Mouse (Mus musculus) liver, postnatal 0 days (tissue): Measurements from ENCODE around the gene Cpm. TPM values are rescaled to one million over a fixed set of nuclear protein-coding genes. Genes with fewer than 3 reads are reported as not detected.

Experiments used
- ATAC-seq: fragments of 200-750 bp; cut with Nextera tagmentation; 2 replicates; pipeline ENCODE4 v1.8.0; 2017; ENCODE audit warnings: mild to moderate bottlenecking, moderate library complexity
- DNase-seq: peaks from one replicate; pipeline ENCODE4 v3.0.0-alpha.2; 2016
- H3K27ac ChIP-seq: fragments of 300-500 bp; sonication (generic); 2 replicates; pipeline ENCODE4 v1.5.1; 2014; ENCODE audit warnings: antibody characterized with exemption, moderate library complexity, mild to moderate bottlenecking, low read depth
- H3K27me3 ChIP-seq: fragments of 300-500 bp; sonication (generic); 2 replicates; pipeline ENCODE4 v1.6.1; 2014; ENCODE audit warnings: low read length, control low read depth, mixed read lengths; ENCODE audit not compliant: insufficient read depth
- H3K36me3 ChIP-seq: fragments of 300-500 bp; sonication (generic); replicated peaks from 2 replicates; pipeline ENCODE4 v1.6.1; 2014; ENCODE audit warnings: mild to moderate bottlenecking, control low read depth, low read length, moderate library complexity, mixed read lengths; ENCODE audit not compliant: insufficient read depth
- H3K4me1 ChIP-seq: fragments of 300-500 bp; sonication (generic); 2 replicates; pipeline ENCODE4 v1.6.1; 2014; ENCODE audit warnings: antibody characterized with exemption, mild to moderate bottlenecking, control low read depth; ENCODE audit not compliant: insufficient read depth
- H3K4me2 ChIP-seq: fragments of 300-500 bp; sonication (generic); 2 replicates; pipeline ENCODE4 v1.6.1; 2014; ENCODE audit warnings: low read depth, mild to moderate bottlenecking, low read length, moderate library complexity, mixed read lengths
- H3K4me3 ChIP-seq: fragments of 300-500 bp; sonication (generic); 2 replicates; pipeline ENCODE4 v1.5.1; 2014; ENCODE audit warnings: low read depth, low read length
- H3K9ac ChIP-seq: fragments of 300-500 bp; sonication (generic); replicated peaks from 2 replicates; pipeline ENCODE4 v1.6.1; 2014; ENCODE audit warnings: mild to moderate bottlenecking, moderate library complexity
- H3K9me3 ChIP-seq: fragments of 300-500 bp; sonication (generic); 2 replicates; pipeline ENCODE4 v1.6.1; 2016; ENCODE audit warnings: mild to moderate bottlenecking, control low read depth, low read length, mixed read lengths
- CTCF ChIP-seq: sonication (generic); IDR thresholded peaks from 2 replicates; pipeline ENCODE4 v1.5.1; 2016; ENCODE audit warnings: antibody characterized with exemption, low read depth
- EP300 ChIP-seq: IDR thresholded peaks from 2 replicates; pipeline ENCODE4 v1.6.1; 2016; ENCODE audit warnings: antibody characterized with exemption, low read depth, mild to moderate bottlenecking
- WGBS: fragments of 180-500 bp; shearing (Covaris S2); extraction: QIAGEN DNeasy Blood & Tissue Kit; methylation state at CpG from one replicate; pipeline ENCODE4 v1.1.7; 2014; ENCODE audit not compliant: insufficient replicate concordance; 5-methylcytosine and 5-hydroxymethylcytosine counted together
- polyA plus RNA-seq: library from polyadenylated mRNA; unstranded; fragments of >200 nt; fragmentation: Nextera tagmentation; extraction: Ambion mirVana; gene quantifications from 2 replicates; pipeline ENCODE4 v1.2.1, GENCODE M21; 2015

Gene Cpm
- polyA plus RNA-seq, 1 experiment from 2014 or later: 7.0 TPM

- H3K36me3 ChIP-seq: no peaks in the 10 kb centered on the region
- ATAC-seq (peak; percentile 75), DNase-seq (peak; percentile 43)
- no peak overlapping the region for H3K4me3 ChIP-seq
- no peaks in the 10 kb centered on the region for H3K9me3 ChIP-seq
- peaks cover 18% of the 10 kb centered on the region for H3K4me1 ChIP-seq
- H3K4me2 ChIP-seq: no peak overlapping the region
- no peak overlapping the region for H3K9ac ChIP-seq
- no peaks in the 10 kb centered on the region for H3K27me3 ChIP-seq
- H3K27ac ChIP-seq: peak overlapping the region; percentile 51; the same call in 1 of the 2 replicates
- 60% methylated on average over 11 of the region's 11 CpGs for whole genome bisulfite sequencing
- TF ChIP-seq EP300 (peak; percentile 56; the same call in 1 of the 2 replicates), CTCF (no peak)
Measured at GRCm38 (mm10) chr10:117729139-117729814, 100.0 kb downstream of the Cpm start.

- TF ChIP-seq EP300: no peak
- TF ChIP-seq CTCF: no peak
- no peak overlapping the region for H3K4me3 ChIP-seq
- 87% methylated on average over 7 of the region's 7 CpGs for WGBS
- H3K27me3 ChIP-seq: no peaks in the 10 kb centered on the region
- no peaks in the 10 kb centered on the region for H3K36me3 ChIP-seq
- H3K9ac ChIP-seq: no peak overlapping the region
- peaks cover 18% of the 10 kb centered on the region for H3K4me1 ChIP-seq
- DNase-seq: no peak
- no peak overlapping the region for H3K27ac ChIP-seq
- ATAC-seq: no peak
- no peaks in the 10 kb centered on the region for H3K9me3 ChIP-seq
- H3K4me2 ChIP-seq: no peak overlapping the region
Measured at GRCm38 (mm10) chr10:117730140-117730539, 100.8 kb downstream of the Cpm start.

- H3K4me1 ChIP-seq: peaks cover 18% of the 10 kb centered on the region
- H3K36me3 ChIP-seq: no peaks in the 10 kb centered on the region
- H3K4me2 ChIP-seq: no peak overlapping the region
- no peak overlapping the region for H3K4me3 ChIP-seq
- no peak overlapping the region for H3K9ac ChIP-seq
- H3K27ac ChIP-seq: no peak overlapping the region
- WGBS: 89% methylated on average over 12 of the region's 12 CpGs
- TF ChIP-seq EP300 (no peak), CTCF (no peak)
- no peak for DNase-seq
- H3K27me3 ChIP-seq: no peaks in the 10 kb centered on the region
- no peaks in the 10 kb centered on the region for H3K9me3 ChIP-seq
- ATAC-seq: no peak
Measured at GRCm38 (mm10) chr10:117730637-117731203, 101.4 kb downstream of the Cpm start.

GRCm38 (mm10) chr10:117731244-117732101, 102.2 kb downstream of the Cpm start:
- peak overlapping the region; percentile 31 for H3K4me2 ChIP-seq
- no peaks in the 10 kb centered on the region for H3K36me3 ChIP-seq
- H3K4me1 ChIP-seq: peaks cover 18% of the 10 kb centered on the region
- H3K27ac ChIP-seq: no peak overlapping the region
- no peaks in the 10 kb centered on the region for H3K27me3 ChIP-seq
- WGBS: 37% methylated on average over 14 of the region's 15 CpGs
- no peaks in the 10 kb centered on the region for H3K9me3 ChIP-seq
- ATAC-seq (peak; percentile 53), DNase-seq (peak; percentile 67)
- TF ChIP-seq CTCF (peak; percentile 88), EP300 (no peak)
- no peak overlapping the region for H3K4me3 ChIP-seq
- H3K9ac ChIP-seq: no peak overlapping the region

GRCm38 (mm10) chr10:117732184-117732583, 102.9 kb downstream of the Cpm start:
- 49% methylated on average over 5 of the region's 5 CpGs for WGBS
- no peak overlapping the region for H3K4me3 ChIP-seq

More at GRCm38 (mm10) chr10:117732184-117732583, 102.9 kb downstream of the Cpm start:
- peaks cover 21% of the 10 kb centered on the region for H3K4me1 ChIP-seq
- H3K9me3 ChIP-seq: no peaks in the 10 kb centered on the region
- peak; percentile 47 for DNase-seq
- H3K9ac ChIP-seq: no peak overlapping the region
- TF ChIP-seq CTCF (no peak), EP300 (peak; percentile 86)
- ATAC-seq: peak; percentile 78
- no peak overlapping the region for H3K4me2 ChIP-seq
- no peaks in the 10 kb centered on the region for H3K27me3 ChIP-seq
- H3K36me3 ChIP-seq: no peaks in the 10 kb centered on the region
- no peak overlapping the region for H3K27ac ChIP-seq
